Mouse (Mus musculus): ENCODE data around the gene Wdr24. TPM values are rescaled to one million over a fixed set of nuclear protein-coding genes. Genes with fewer than 3 reads are reported as not detected.

Wdr24 gene
- total RNA-seq (2021), result 1 to 10 TPM; 8.9 to 9.3 TPM
- long read RNA-seq, experiment 1, partial matches to known transcripts, result 2 of 6 reads
- long read RNA-seq, experiment 1, other reads (novel, unspliced or antisense), result 0 of 6 reads
- long read RNA-seq, experiment 2, partial matches to known transcripts, result 7 of 12 reads
- long read RNA-seq, experiment 2, other reads (novel, unspliced or antisense), result 1 of 12 reads

DNA sequence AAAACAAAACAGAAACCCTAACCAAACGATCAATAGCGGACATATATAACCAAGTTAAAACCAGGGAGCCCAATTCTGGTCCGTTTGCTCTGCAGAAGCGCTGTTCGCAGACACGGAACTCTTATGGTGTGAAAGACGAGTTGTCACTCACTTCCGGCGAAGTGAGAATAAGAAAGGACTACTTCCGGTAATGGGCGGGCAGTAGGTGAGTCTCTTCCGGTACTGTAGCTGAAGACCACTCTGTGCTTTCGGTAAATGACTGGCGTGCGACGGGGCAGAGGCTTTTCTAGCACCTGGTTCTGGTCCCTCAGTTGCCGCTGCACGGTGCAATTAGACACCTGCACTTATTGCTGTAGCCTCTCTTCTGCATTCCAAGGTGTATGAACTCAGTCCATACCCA lies at the start of gene Wdr24:
Gene Wdr24, plus strand, starts transcription at position 176 of the 400 bp plus-strand sequence.
- peak; percentile 51 to 71 for DNase-seq
- intact Hi-C loops (cut with DNase I), result loop anchor here (10.0 kb wide), 1 partner anchor 929 kb away; the partner anchor contains the start of genes Eme2, Mrps34 and Nme3

DNA sequence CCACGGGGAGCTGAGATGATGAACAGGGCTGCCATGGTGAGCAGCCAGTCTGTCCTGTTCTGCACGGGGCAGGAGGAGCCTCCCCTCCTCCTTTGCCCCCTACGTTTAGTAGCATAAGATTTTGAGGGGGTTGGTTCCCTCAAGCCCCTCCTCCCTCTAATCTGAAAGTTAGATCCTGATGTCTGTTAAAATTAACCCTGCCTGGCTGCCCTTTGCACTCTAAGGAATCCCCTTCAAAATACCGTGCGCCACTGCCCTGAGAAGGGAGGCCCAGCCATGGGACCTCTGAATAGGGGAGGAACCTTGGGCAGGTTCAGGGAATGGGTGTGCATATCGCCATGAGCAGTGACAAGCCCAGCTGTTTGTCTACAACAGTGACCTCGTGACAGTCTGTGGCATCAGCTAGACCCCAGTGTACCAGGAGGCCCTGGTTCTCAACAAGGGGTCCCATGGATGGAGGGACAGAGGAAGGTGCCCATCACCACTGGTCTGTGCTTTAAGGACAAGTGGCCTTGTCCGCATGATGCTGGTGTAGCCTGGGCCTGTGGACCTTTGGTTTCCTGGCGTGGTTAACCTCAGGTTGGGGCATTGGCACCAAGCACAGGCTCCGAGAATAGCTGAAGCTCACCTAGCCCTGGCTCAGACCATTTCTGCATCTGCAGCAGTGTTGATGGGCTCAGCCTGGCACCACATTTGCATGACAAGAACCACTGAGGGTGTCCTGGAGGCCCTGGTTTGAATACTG lies 47.9 kb upstream of the Wdr24 start:
- DNase-seq, result no peak
- intact Hi-C loops (cut with DNase I), result loop anchor here (2.0 kb wide), 1 partner anchor 21 kb away; the partner anchor contains the start of gene Metrn

GRCm38 (mm10) chr17:25777948-25778347 lies 45.5 kb upstream of the Wdr24 start:
- intact Hi-C loops (cut with DNase I), result no loop called here
- DNase-seq, result no peak

DNA sequence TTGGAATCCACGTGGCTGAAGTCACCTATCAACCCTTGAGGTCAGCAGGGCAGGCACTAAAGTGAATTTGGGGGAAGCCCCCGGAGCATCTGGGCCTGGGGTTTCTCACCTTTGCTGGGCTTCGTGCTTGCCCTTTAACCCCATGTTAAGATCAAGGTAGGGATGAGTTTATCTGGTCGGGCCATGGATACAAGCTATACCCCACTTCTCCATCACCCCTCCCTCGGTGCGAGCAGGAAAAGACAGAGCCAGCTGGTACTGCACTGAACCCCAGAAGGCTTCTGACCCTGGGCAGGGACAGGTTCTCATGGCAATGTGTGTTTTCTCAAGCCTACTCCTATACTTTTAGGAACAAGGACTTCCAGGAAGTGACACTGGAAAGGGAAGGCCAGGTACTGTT lies 42.1 kb upstream of the Wdr24 start:
- no peak for DNase-seq
- intact Hi-C loops (cut with DNase I), result no loop called here

- intact Hi-C loops (cut with DNase I), result no loop called here
These were observed 40.3 kb upstream of the Wdr24 start for GRCm38 (mm10) chr17:25783086-25783485.

DNA sequence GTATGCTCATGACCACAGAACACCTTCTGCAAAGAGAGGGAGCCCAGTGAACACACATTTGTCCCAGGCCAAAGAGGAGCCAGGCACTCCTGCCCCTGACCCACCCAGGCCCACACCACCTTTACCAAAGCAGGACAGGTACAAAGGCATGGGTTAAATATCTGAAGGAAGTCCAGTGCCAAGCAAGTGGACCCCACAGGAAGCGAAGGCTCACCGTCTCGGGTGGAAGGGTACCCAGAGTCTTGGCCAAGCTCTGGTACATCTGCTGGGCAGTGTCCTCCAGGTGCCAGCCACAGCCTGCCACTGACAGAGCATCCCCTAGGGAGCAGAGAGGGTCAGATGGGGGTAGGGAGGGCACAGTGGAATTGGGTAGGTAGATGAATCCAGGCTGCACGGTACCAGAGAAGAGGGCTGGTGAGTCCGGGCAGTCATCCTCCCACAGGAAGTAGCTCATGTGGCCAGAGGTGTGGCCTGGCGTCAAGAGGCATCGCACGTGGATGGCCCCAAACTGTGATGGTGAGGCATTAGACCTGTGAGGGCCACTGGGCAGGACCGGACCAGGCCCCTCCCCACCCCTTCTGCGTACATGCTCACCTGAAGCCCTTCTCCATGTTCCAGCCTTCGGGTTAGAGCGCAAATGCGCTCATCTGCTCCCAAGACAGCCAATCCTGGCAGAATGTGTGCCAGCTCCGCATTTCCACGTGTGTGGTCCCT lies 39.4 kb upstream of the Wdr24 start:
- no peak for DNase-seq
- intact Hi-C loops (cut with DNase I), result no loop called here

More at GRCm38 (mm10) chr17:25783086-25783485, 40.3 kb upstream of the Wdr24 start:
- no peak for DNase-seq

GRCm38 (mm10) chr17:25785281-25785745 lies 38.1 kb upstream of the Wdr24 start, which contains the start of gene Haghl:
TSS of gene Haghl (minus strand) at chr17:25785673.
- intact Hi-C loops (cut with DNase I), result no loop called here
- peak; percentile 92 to 97 for DNase-seq

DNA sequence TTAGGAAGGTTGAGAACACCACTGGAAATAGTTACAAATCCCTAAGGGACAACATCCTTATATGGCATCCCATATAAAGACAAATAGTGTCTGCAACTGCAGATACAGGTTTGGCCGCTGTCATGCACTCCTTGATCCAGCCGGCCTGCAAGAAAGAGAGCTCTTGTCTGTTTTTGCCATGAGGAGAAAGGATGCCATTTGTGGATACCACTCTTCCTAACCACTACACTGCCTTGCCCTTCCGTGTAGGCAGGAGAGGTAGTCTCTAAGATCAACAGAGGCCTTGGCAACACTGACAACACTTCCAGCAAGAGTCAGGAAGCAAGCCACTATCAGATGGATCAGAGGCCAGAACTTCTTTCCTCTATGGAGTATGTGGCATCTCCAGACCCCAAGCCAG lies 37.1 kb upstream of the Wdr24 start, which contains the start of gene Ccdc78:
Gene Ccdc78, plus strand, starts transcription at position 301 of the 400 bp plus-strand sequence.
- DNase-seq, result no peak
- intact Hi-C loops (cut with DNase I), result no loop called here

- no peak for DNase-seq
- intact Hi-C loops (cut with DNase I), result no loop called here
These were observed 36.5 kb upstream of the Wdr24 start for GRCm38 (mm10) chr17:25786781-25787504.

- intact Hi-C loops (cut with DNase I), result no loop called here
- DNase-seq, result no peak
These were observed 32.0 kb upstream of the Wdr24 start for GRCm38 (mm10) chr17:25791320-25791842.

- intact Hi-C loops (cut with DNase I), result no loop called here
- DNase-seq, result peak; percentile 77 to 88
These were observed 31.4 kb upstream of the Wdr24 start for GRCm38 (mm10) chr17:25791843-25792527.

- intact Hi-C loops (cut with DNase I), result no loop called here
- DNase-seq, result peak in 1 of 2 experiments; percentile 66
These were observed 30.8 kb upstream of the Wdr24 start, which contains the start of gene Fam173a for GRCm38 (mm10) chr17:25792615-25793014. TSS of gene Fam173a (minus strand) at chr17:25792901.

GRCm38 (mm10) chr17:25794197-25794596 lies 29.2 kb upstream of the Wdr24 start:
- no peak for DNase-seq
- intact Hi-C loops (cut with DNase I), result no loop called here

DNA sequence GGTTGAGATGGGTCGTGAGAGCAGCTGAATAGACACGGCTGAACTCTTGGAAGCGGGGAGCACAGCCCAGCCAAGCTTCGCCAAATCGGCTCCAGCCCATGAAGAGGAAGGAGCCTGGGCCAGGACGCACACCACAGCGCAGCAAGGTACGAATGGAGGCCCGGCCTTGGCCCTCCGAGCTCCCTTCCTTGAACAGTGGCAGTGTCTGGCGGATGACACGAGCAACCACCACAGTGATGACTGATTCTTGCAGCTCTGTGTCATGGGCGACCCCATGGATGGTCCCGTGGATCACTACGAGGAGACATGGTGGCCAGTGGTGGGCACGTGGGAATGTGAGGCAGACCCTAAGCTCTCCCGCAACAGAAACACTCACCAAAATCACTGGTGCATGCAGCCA lies 28.4 kb upstream of the Wdr24 start:
- no peak for DNase-seq
- intact Hi-C loops (cut with DNase I), result no loop called here

- DNase-seq, result no peak
- intact Hi-C loops (cut with DNase I), result loop anchor here (2.0 kb wide), 1 partner anchor 21 kb away; no protein-coding TSS in a partner anchor
These were observed 27.8 kb upstream of the Wdr24 start, which contains the start of gene AC134908.4 for GRCm38 (mm10) chr17:25795609-25796092. TSS of gene AC134908.4 (minus strand) at chr17:25795659.

DNA sequence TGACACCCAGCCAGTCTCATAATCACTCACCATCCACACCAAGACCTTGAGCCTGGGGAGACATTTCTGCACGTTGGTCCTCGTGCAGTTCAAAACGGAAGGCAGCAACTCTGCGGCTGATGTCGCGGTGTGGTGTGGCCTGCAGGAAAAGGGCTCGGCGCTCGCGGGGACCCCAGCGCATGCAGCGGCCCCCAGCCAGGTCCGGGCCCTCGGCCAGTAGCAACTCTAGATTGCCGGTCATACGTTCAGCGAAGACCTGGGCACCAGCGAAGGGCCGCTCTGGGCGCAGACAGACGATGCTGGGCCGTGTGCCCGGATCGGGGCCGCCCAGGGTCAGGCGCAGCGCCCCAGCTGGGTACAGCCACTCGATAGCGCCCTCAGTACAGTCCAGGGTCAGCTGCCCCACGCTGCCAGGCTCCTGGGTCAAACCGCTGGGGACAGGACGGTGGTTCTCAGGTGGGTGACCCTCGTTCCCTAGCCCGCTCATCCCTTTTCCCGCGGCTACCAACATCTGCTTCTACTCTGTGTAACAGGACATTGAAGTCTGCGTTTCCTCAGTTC lies 27.1 kb upstream of the Wdr24 start:
- peak; percentile 50 to 56 for DNase-seq
- intact Hi-C loops (cut with DNase I), result loop anchor here (2.0 kb wide), 1 partner anchor 21 kb away; no protein-coding TSS in a partner anchor

GRCm38 (mm10) chr17:25796951-25797369 lies 26.5 kb upstream of the Wdr24 start, which contains the start of gene Metrn:
TSS of gene Metrn (minus strand) at chr17:25797136.
- DNase-seq, result peak; percentile 76 to 86
- intact Hi-C loops (cut with DNase I), result loop anchor here (2.0 kb wide), 1 partner anchor 22 kb away; no protein-coding TSS in a partner anchor

- DNase-seq, result peak in 1 of 2 experiments; percentile 49
- intact Hi-C loops (cut with DNase I), result loop anchor here (1.0 to 5.0 kb wide), 2 partner anchors 28 to 69 kb away; partner anchors contain the start of gene Narfl
These were observed 22.4 kb upstream of the Wdr24 start for GRCm38 (mm10) chr17:25801029-25801428.

Measured in gastrocnemius, postnatal 36 days (tissue).